Mouse (Mus musculus): ENCODE measurements at regions not wholly inside any gene's neighbourhood (a gene's known extent, or its start where the extent isn't known, plus 50 kb on each side); places are given as distances from the start of the nearest gene placed in this dataset.

GRCm38 (mm10) chr9:90816844-90817243, 545.4 kb upstream of the Zic4 start:
- TF ChIP-seq POLR2A (IDR thresholded peaks at IDR 0.05; ENCODE audit: insufficient read length, low read depth) (no peak), REST (IDR thresholded peaks at IDR 0.05; ENCODE audit: insufficient read depth, insufficient read length) (no peak), MAX (IDR thresholded peaks at IDR 0.05; ENCODE audit: low read depth) (no peak), TCF12 (IDR thresholded peaks at IDR 0.05; ENCODE audit: insufficient read depth, poor library complexity, severe bottlenecking) (no peak), MYOG (IDR thresholded peaks at IDR 0.05; ENCODE audit: control insufficient read depth in 1 of 3, insufficient read depth in 1 of 3, insufficient read length in 2 of 3, low read depth in 2 of 3) (no peak), POLR2AphosphoS2 (IDR thresholded peaks at IDR 0.05; ENCODE audit: insufficient read length, low read depth) (no peak), TCF3 (IDR thresholded peaks at IDR 0.05; ENCODE audit: insufficient read length, low read depth) (no peak), SRF (IDR thresholded peaks at IDR 0.05; ENCODE audit: control insufficient read depth, insufficient read length, low read depth) (no peak), USF1 (IDR thresholded peaks at IDR 0.05; ENCODE audit: low read depth) (no peak), E2F4 (IDR thresholded peaks at IDR 0.05; ENCODE audit: insufficient read depth) (no peak), CEBPB (IDR thresholded peaks at IDR 0.05; ENCODE audit: insufficient read depth, poor library complexity, severe bottlenecking) (no peak), MYOD1 (IDR thresholded peaks at IDR 0.05; ENCODE audit: control insufficient read depth in 1 of 3, insufficient read length in 2 of 3, low read depth in 2 of 3) (no peak)
